Mouse (Mus musculus) forebrain, embryonic 14.5 days (tissue): ENCODE data around the gene Slc35e4. TPM values are rescaled to one million over a fixed set of nuclear protein-coding genes. Genes with fewer than 3 reads are reported as not detected.
A peak's percentile ranks its signal among the peaks of the same experiment; 100 is the strongest.

Experiments
- ATAC-seq: fragments of 200-750 bp; cut with Nextera tagmentation; 2 replicates; pipeline ENCODE4 v1.8.0; 2017; ENCODE audit warnings: mild to moderate bottlenecking, moderate library complexity
- DNase-seq: peaks from one replicate; pipeline ENCODE4 v3.0.0-alpha.2; 2015; ENCODE audit warnings: low spot score
- H3K27ac ChIP-seq: fragments of 300-500 bp; sonication (generic); 2 replicates; pipeline ENCODE4 v1.5.1; 2014; ENCODE audit warnings: low read depth, mild to moderate bottlenecking, control low read depth, low read length, moderate library complexity
- H3K27me3 ChIP-seq: fragments of 300-500 bp; sonication (generic); replicated peaks from 2 replicates; pipeline ENCODE4 v1.6.1; 2014; ENCODE audit warnings: low read length, control low read depth, mixed read lengths; ENCODE audit not compliant: control insufficient read depth, insufficient read depth
- H3K36me3 ChIP-seq: fragments of 300-500 bp; sonication (generic); 2 replicates; pipeline ENCODE4 v1.6.1; 2014; ENCODE audit warnings: low read length, control low read depth; ENCODE audit not compliant: control insufficient read depth, insufficient read depth
- H3K4me1 ChIP-seq: fragments of 300-500 bp; sonication (generic); 2 replicates; pipeline ENCODE4 v1.6.1; 2014; ENCODE audit warnings: antibody characterized with exemption, low read length, control low read depth; ENCODE audit not compliant: control insufficient read depth, insufficient read depth
- H3K4me2 ChIP-seq: fragments of 300-500 bp; sonication (generic); 2 replicates; pipeline ENCODE4 v1.6.1; 2014; ENCODE audit warnings: mild to moderate bottlenecking, control low read depth, low read length
- H3K4me3 ChIP-seq: fragments of 300-500 bp; sonication (generic); 2 replicates; pipeline ENCODE4 v1.5.1; 2014; ENCODE audit warnings: low read depth, low read length, control low read depth
- H3K9ac ChIP-seq: fragments of 300-500 bp; sonication (generic); 2 replicates; pipeline ENCODE4 v1.6.1; 2014; ENCODE audit warnings: mild to moderate bottlenecking, low read length, control low read depth, moderate library complexity
- H3K9me3 ChIP-seq: fragments of 300-500 bp; sonication (generic); replicated peaks from 2 replicates; pipeline ENCODE4 v1.6.1; 2016; ENCODE audit warnings: low read length, control low read depth, mixed read lengths; ENCODE audit not compliant: control insufficient read depth
- WGBS: fragments of 180-500 bp; shearing (Covaris S2); extraction: QIAGEN DNeasy Blood & Tissue Kit; methylation state at CpG from one replicate; pipeline ENCODE4 v1.1.7; 2014; 5-methylcytosine and 5-hydroxymethylcytosine counted together
- polyA plus RNA-seq: library from polyadenylated mRNA; unstranded; fragments of >200 nt; fragmentation: Nextera tagmentation; extraction: Ambion mirVana; gene quantifications from 2 replicates; pipeline ENCODE4 v1.2.1, GENCODE M21; 2014

Gene Slc35e4
- polyA plus RNA-seq, 1 experiment from 2014 or later: 8.0 TPM

DNA sequence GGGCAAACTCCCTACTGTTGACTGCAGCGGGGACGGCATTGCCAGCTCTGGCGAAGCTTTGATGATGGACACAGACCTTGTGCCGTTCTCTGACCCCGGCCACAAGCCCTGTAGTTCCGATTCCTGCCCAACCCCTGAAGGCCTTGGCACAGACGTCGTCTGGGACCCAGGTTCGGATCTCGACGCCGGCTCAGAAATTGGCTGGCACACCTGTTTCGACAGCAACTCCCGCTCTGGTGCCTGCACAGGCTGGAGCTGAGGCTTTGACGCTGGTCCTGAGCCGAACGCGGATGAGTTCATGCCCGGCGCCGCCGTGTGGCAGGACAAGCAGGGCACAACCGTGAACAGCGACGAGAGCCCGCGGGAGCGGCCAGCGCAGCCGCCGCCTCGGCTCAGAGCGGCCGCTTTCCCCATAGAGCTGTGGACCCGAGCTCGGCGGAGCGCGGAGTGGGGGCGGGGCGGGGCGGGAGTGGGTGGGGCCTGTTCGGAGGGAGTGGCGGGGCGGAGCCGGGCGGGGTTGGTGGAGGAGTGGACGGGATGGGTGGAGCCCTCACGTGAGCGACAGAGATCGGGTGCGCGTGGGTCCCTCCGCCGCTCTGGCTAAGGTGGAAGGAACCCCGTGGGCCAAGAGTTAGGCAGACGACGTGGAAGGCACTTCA, 50.9 kb downstream of the Slc35e4 start, which contains the start of gene Osbp2:
TSS of gene Osbp2 (minus strand) at position 450 of the 659 bp plus-strand sequence.
- ATAC-seq (peak; percentile 96), DNase-seq (peak; percentile 79)
- H3K27ac ChIP-seq: no peak within 1 kb of the TSS
- H3K9me3 ChIP-seq: no peaks in the 10 kb centered on the region
- H3K4me2 ChIP-seq: peak within 1 kb of the TSS; percentile 72
- peak within 1 kb of the TSS; percentile 64 for H3K9ac ChIP-seq
- H3K4me3 ChIP-seq: peak within 1 kb of the TSS; percentile 43
- peaks cover 7% of the 10 kb centered on the region for H3K4me1 ChIP-seq
- H3K27me3 ChIP-seq: 0 out of 2 replicates have a peak, but pooled peaks cover 3% of the 10 kb centered on the region
- 4% methylated on average over 57 of the region's 58 CpGs for WGBS
- no peaks in the 10 kb centered on the region for H3K36me3 ChIP-seq

DNA sequence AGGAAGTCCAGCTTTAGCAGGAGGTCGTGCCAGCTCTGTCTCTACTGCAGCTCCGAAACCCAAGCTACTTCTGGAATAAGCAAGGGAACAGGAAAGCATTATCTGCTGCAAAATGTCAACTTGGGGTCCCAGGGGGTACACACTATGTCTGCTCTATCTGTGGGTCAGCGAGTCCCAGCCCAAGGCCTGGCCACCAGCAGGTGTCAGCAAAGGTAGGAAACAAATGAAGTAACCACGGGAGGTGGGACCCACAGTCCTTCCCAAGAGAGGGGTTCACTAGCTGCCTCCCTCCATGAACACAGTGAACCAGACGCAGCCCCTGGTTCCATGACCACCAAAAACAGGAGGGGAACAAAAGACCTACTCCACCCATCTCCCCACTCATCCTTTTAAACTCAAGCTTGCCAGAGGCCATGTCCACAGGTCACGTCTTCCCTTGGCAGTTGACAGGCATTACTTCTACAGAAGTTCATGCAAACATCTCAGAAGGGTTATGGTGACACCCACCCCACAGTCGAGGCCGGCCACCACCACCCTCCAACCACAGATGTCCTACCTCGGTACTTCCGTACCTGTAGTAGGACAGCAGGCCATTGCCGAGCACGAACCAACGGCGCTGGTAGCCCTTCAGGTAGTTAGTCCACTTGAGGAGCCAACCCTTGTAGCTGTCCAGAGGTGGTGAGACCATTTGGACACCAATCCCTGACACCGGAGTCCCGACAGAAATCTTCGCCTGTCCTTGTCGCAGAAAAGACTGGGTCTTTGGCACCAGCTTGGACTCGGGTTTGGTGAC, 51.6 kb downstream of the Slc35e4 start:
- no peak for ATAC-seq

DNA sequence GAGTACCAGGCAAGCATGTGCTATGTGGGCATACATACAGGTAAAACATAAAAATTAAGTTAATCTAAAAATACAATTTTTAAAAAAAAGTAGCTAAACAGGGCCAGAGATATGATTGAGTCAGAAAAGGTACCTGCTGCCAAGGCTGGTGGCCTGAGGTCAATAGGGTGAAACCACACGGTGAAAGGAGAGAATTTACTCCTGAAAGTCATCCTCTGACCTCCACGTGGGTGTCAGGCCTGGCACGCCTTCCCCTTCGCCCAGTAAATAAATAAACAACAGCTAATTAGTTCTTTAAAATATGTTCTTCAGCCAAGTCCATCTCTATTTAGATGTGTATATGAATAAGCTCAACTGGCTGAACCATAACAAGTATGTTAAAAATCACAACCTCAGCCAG, 54.1 kb downstream of the Slc35e4 start:
- peaks cover 7% of the 10 kb centered on the region for H3K4me1 ChIP-seq
- 0 out of 2 replicates have a peak, but pooled peaks cover 2% of the 10 kb centered on the region for H3K27me3 ChIP-seq
- H3K9me3 ChIP-seq: no peaks in the 10 kb centered on the region
- H3K4me3 ChIP-seq: no peak overlapping the region
- no peak overlapping the region for H3K9ac ChIP-seq
- no peak overlapping the region for H3K27ac ChIP-seq
- H3K36me3 ChIP-seq: no peaks in the 10 kb centered on the region
- ATAC-seq (no peak), DNase-seq (no peak)
- 86% methylated on average over 4 of the region's 4 CpGs for WGBS
- no peak overlapping the region for H3K4me2 ChIP-seq

More for the DNA sequence above, 51.6 kb downstream of the Slc35e4 start:
- no peaks in the 10 kb centered on the region for H3K36me3 ChIP-seq
- peak overlapping the region; percentile 43 for H3K4me3 ChIP-seq
- H3K4me1 ChIP-seq: peaks cover 7% of the 10 kb centered on the region
- H3K9me3 ChIP-seq: no peaks in the 10 kb centered on the region
- no peak overlapping the region for H3K27ac ChIP-seq
- WGBS: 75% methylated on average over 19 of the region's 19 CpGs
- 0 out of 2 replicates have a peak, but pooled peaks cover 3% of the 10 kb centered on the region for H3K27me3 ChIP-seq
- no peak for DNase-seq
- peak overlapping the region; percentile 64 for H3K9ac ChIP-seq
- H3K4me2 ChIP-seq: peak overlapping the region; percentile 72

DNA sequence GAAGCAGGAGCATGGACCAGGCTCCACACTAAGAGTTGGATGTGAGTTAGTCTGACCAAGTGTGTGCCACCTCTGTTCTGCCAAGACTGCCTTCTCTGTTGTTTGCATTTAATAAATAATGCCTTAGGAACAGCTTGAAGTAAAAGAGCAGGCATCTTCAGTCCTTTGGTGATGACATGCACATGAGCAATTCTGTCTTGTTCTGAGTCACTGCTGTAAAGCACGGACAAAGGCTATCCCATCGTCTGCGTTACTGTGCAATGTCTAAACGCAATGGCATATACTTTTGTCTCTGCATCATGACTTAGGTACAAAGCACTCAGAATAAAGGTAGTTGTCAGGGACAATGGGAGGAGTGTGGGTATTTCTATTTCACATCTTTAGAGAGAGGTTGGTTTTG, 54.7 kb downstream of the Slc35e4 start:
- Histone ChIP-seq H3K4me3 (no peak overlapping the region), H3K4me1 (peaks cover 7% of the 10 kb centered on the region), H3K9me3 (no peaks in the 10 kb centered on the region), H3K27ac (no peak overlapping the region), H3K27me3 (no peaks in the 10 kb centered on the region), H3K4me2 (no peak overlapping the region), H3K36me3 (no peaks in the 10 kb centered on the region), H3K9ac (no peak overlapping the region)
- ATAC-seq: no peak
- no peak for DNase-seq
- WGBS: 83% methylated on average over 4 of the region's 4 CpGs

DNA sequence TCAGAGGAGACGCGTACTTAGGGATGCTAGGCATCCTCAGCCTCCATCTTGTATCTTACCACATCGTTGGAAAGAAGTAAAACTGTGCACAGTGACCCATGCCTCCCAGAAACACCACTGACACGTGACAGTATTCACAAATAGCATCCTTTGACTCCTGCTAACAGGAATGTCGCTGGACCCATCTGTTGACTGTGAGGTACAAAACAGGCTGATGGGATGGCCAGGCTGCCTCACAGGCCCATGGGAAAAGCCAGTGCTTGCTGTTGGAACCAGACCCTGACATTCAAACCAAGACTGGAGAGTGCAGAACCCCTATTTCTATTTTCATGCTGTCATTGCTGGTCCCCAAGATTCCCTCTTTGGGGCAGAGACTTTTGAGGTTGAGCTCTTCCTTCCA, 56.6 kb downstream of the Slc35e4 start:
- Histone ChIP-seq H3K9me3 (no peaks in the 10 kb centered on the region), H3K4me2 (no peak overlapping the region), H3K27me3 (no peaks in the 10 kb centered on the region), H3K27ac (no peak overlapping the region), H3K36me3 (no peaks in the 10 kb centered on the region), H3K4me3 (no peak overlapping the region), H3K9ac (no peak overlapping the region), H3K4me1 (no peaks in the 10 kb centered on the region)
- ATAC-seq (no peak), DNase-seq (no peak)
- 81% methylated on average over 5 of the region's 5 CpGs for WGBS

Other genes with a start within 250 kb of the Slc35e4 start
- 7.4 and 11.1 TPM in 2 replicates for gene Osbp2, start 50.8 kb downstream of the Slc35e4 start, polyA plus RNA-seq
- 0.16 and 0.36 TPM in 2 replicates for gene 4921536K21Rik, start 19.6 kb downstream of the Slc35e4 start, polyA plus RNA-seq
- gene Dusp18, start 19.4 kb downstream of the Slc35e4 start, polyA plus RNA-seq: 29.3 and 35.8 TPM in 2 replicates
- gene Tcn2, start 17.5 kb upstream of the Slc35e4 start, polyA plus RNA-seq: 19.7 TPM in 2 replicates
- gene Pes1, start 49.3 kb upstream of the Slc35e4 start, polyA plus RNA-seq: 55.2 and 61.5 TPM in 2 replicates
- gene 4930556J24Rik, start 62.1 kb upstream of the Slc35e4 start, polyA plus RNA-seq: not detected in 2 replicates
- 1.6 and 2.0 TPM in 2 replicates for gene Gal3st1, start 69.0 kb upstream of the Slc35e4 start, polyA plus RNA-seq
- not detected in 2 replicates for gene Sec14l4, start 116.8 kb upstream of the Slc35e4 start, polyA plus RNA-seq
- 0.52 and 1.1 TPM in 2 replicates for gene Sec14l3, start 150.2 kb upstream of the Slc35e4 start, polyA plus RNA-seq
- gene Mtfp1, start 180.8 kb upstream of the Slc35e4 start, polyA plus RNA-seq: 6.7 and 7.8 TPM in 2 replicates
- gene Sec14l2, start 208.8 kb upstream of the Slc35e4 start, polyA plus RNA-seq: 1.1 and 1.4 TPM in 2 replicates
- gene Rnf215, start 220.5 kb upstream of the Slc35e4 start, polyA plus RNA-seq: 44.3 and 45.5 TPM in 2 replicates
- 2.4 and 2.9 TPM in 2 replicates for gene Ccdc157, start 245.6 kb upstream of the Slc35e4 start, polyA plus RNA-seq
- gene Sf3a1, start 245.7 kb upstream of the Slc35e4 start, polyA plus RNA-seq: 51.5 and 59.3 TPM in 2 replicates